Mouse (Mus musculus) heart, postnatal 0 days (tissue): ENCODE results near the gene Phyh. TPM values are rescaled to one million over a fixed set of nuclear protein-coding genes. Genes with fewer than 3 reads are reported as not detected.

Experiments used
- ATAC-seq: fragments of 200-750 bp; cut with Nextera tagmentation; 2 replicates; pipeline ENCODE4 v1.8.0; 2017; ENCODE audit warnings: low read depth, moderate number of reproducible peaks, moderate library complexity; ENCODE audit not compliant: insufficient read depth
- DNase-seq: peaks from one replicate; pipeline ENCODE4 v3.0.0-alpha.2; 2016; ENCODE audit warnings: low spot score
- H3K27ac ChIP-seq: fragments of 300-500 bp; sonication (generic); 2 replicates; pipeline ENCODE4 v1.5.1; 2014; ENCODE audit warnings: low read depth, mild to moderate bottlenecking
- H3K27me3 ChIP-seq: fragments of 300-500 bp; sonication (generic); 2 replicates; pipeline ENCODE4 v1.6.1; 2014; ENCODE audit warnings: low read length, mixed read lengths; ENCODE audit not compliant: control insufficient read depth, insufficient read depth
- H3K36me3 ChIP-seq: fragments of 300-500 bp; sonication (generic); replicated peaks from 2 replicates; pipeline ENCODE4 v1.6.1; 2014; ENCODE audit warnings: low read length, mixed read lengths; ENCODE audit not compliant: control insufficient read depth, insufficient read depth
- H3K4me1 ChIP-seq: fragments of 300-500 bp; sonication (generic); 2 replicates; pipeline ENCODE4 v1.6.1; 2014; ENCODE audit warnings: antibody characterized with exemption; ENCODE audit not compliant: control insufficient read depth, insufficient read depth
- H3K4me2 ChIP-seq: fragments of 300-500 bp; sonication (generic); 2 replicates; pipeline ENCODE4 v1.6.1; 2014; ENCODE audit warnings: low read depth, mild to moderate bottlenecking, low read length, moderate library complexity
- H3K4me3 ChIP-seq: fragments of 300-500 bp; sonication (generic); 2 replicates; pipeline ENCODE4 v1.5.1; 2014; ENCODE audit warnings: low read depth, low read length
- H3K9ac ChIP-seq: fragments of 300-500 bp; sonication (generic); replicated peaks from 2 replicates; pipeline ENCODE4 v1.6.1; 2014; ENCODE audit warnings: low read depth, low read length, mixed read lengths
- H3K9me3 ChIP-seq: fragments of 300-500 bp; sonication (generic); replicated peaks from 2 replicates; pipeline ENCODE4 v1.6.1; 2016; ENCODE audit warnings: low read length; ENCODE audit not compliant: control insufficient read depth
- CTCF ChIP-seq: IDR thresholded peaks from 2 replicates; pipeline ENCODE4 v1.5.1; 2016; ENCODE audit warnings: antibody characterized with exemption, control low read depth, low read depth
- EP300 ChIP-seq: IDR thresholded peaks from 2 replicates; pipeline ENCODE4 v1.6.1; 2016; ENCODE audit warnings: antibody characterized with exemption, low read depth
- WGBS: fragments of 180-500 bp; shearing (Covaris S2); extraction: QIAGEN DNeasy Blood & Tissue Kit; methylation state at CpG from one replicate; pipeline ENCODE4 v1.1.7; 2014; 5-methylcytosine and 5-hydroxymethylcytosine counted together
- polyA plus RNA-seq: library from polyadenylated mRNA; unstranded; fragments of >200 nt; fragmentation: Nextera tagmentation; extraction: Ambion mirVana; gene quantifications from 2 replicates; pipeline ENCODE4 v1.2.1, GENCODE M21; 2015
- total RNA-seq: library from RNA; depleted of rRNA; stranded (reverse); fragments of >200 nt; gene quantifications from 2 replicates; pipeline ENCODE4 v1.2.3, GENCODE M21; 2014; ENCODE audit warnings: low replicate concordance; rRNA removed

Phyh gene
- total RNA-seq, result 226 and 257 TPM in 2 replicates
- polyA plus RNA-seq, result 443 and 451 TPM in 2 replicates

- H3K9me3 ChIP-seq, result no peaks in the 10 kb centered on the region
- H3K4me1 ChIP-seq, result peaks cover 3% of the 10 kb centered on the region
- peak within 1 kb of the TSS; percentile 72 for H3K9ac ChIP-seq
- H3K27ac ChIP-seq, result peak within 1 kb of the TSS; percentile 86
- peak; percentile 92 for DNase-seq
- H3K4me3 ChIP-seq, result peak within 1 kb of the TSS; percentile 62
- H3K36me3 ChIP-seq, result peaks cover 4% of the 10 kb centered on the region; the same call in 1 of the 2 replicates
- peak; percentile 98 for ATAC-seq
- H3K4me2 ChIP-seq, result peak within 1 kb of the TSS; percentile 70
- peak; percentile 25; the same call in 1 of the 2 replicates for TF ChIP-seq CTCF
- no peak for TF ChIP-seq EP300
- no peaks in the 10 kb centered on the region for H3K27me3 ChIP-seq
- 4% methylated on average over 35 of the region's 35 CpGs for WGBS
These were observed at the start of gene Phyh for GRCm38 (mm10) chr2:4918860-4919739. Gene Phyh, plus strand, starts transcription at chr2:4919019.

GRCm38 (mm10) chr2:4872740-4873139 lies 46.1 kb upstream of the Phyh start:
- 62% methylated on average over 9 of the region's 9 CpGs for WGBS
- DNase-seq, result no peak
- H3K4me1 ChIP-seq, result no peaks in the 10 kb centered on the region

GRCm38 (mm10) chr2:4873331-4873730 lies 45.5 kb upstream of the Phyh start:
- Histone ChIP-seq H3K36me3 (no peaks in the 10 kb centered on the region), H3K4me1 (no peaks in the 10 kb centered on the region), H3K27ac (no peak overlapping the region), H3K4me3 (no peak overlapping the region), H3K4me2 (no peak overlapping the region), H3K27me3 (no peaks in the 10 kb centered on the region), H3K9me3 (no peaks in the 10 kb centered on the region), H3K9ac (no peak overlapping the region)
- ATAC-seq, result no peak
- DNase-seq, result no peak
- WGBS, result 50% methylated on average over 6 of the region's 6 CpGs
- TF ChIP-seq CTCF, result no peak
- no peak for TF ChIP-seq EP300

More at GRCm38 (mm10) chr2:4872740-4873139, 46.1 kb upstream of the Phyh start:
- Histone ChIP-seq H3K4me3 (no peak overlapping the region), H3K27ac (no peak overlapping the region), H3K27me3 (no peaks in the 10 kb centered on the region), H3K9me3 (no peaks in the 10 kb centered on the region), H3K9ac (no peak overlapping the region), H3K36me3 (no peaks in the 10 kb centered on the region), H3K4me2 (no peak overlapping the region)
- TF ChIP-seq EP300, result no peak
- no peak for TF ChIP-seq CTCF
- no peak for ATAC-seq

- Histone ChIP-seq H3K9ac (no peak overlapping the region), H3K4me2 (no peak overlapping the region), H3K27me3 (no peaks in the 10 kb centered on the region), H3K4me3 (no peak overlapping the region), H3K27ac (no peak overlapping the region), H3K36me3 (no peaks in the 10 kb centered on the region), H3K9me3 (no peaks in the 10 kb centered on the region), H3K4me1 (no peaks in the 10 kb centered on the region)
- no peak for TF ChIP-seq CTCF
- no peak for TF ChIP-seq EP300
- no peak for ATAC-seq
- 54% methylated on average over 1 of the region's 1 CpGs for WGBS
- no peak for DNase-seq
These were observed 43.7 kb upstream of the Phyh start for GRCm38 (mm10) chr2:4875090-4875489.

GRCm38 (mm10) chr2:4876131-4876530 lies 42.7 kb upstream of the Phyh start:
- no peak for DNase-seq
- ATAC-seq, result no peak
- H3K36me3 ChIP-seq, result no peaks in the 10 kb centered on the region
- H3K4me3 ChIP-seq, result no peak overlapping the region
- H3K4me2 ChIP-seq, result no peak overlapping the region
- H3K9me3 ChIP-seq, result no peaks in the 10 kb centered on the region
- H3K4me1 ChIP-seq, result no peaks in the 10 kb centered on the region
- 66% methylated on average over 3 of the region's 3 CpGs for WGBS
- H3K9ac ChIP-seq, result no peak overlapping the region
- H3K27me3 ChIP-seq, result no peaks in the 10 kb centered on the region
- no peak for TF ChIP-seq CTCF
- no peak for TF ChIP-seq EP300
- H3K27ac ChIP-seq, result no peak overlapping the region
